Mouse (Mus musculus) CH12.LX (cell line): Measurements from ENCODE around the gene Anapc15-ps. TPM values are rescaled to one million over a fixed set of nuclear protein-coding genes. Genes with fewer than 3 reads are reported as not detected.

Experiments used
- DNase-seq: peaks from one replicate; pipeline ENCODE4 v3.0.0-alpha.2; 2013; ENCODE audit errors: extremely low read depth
- H3K27ac ChIP-seq: 2 replicates; pipeline ENCODE4 v1.5.1; 2012; ENCODE audit warnings: low read depth, mild to moderate bottlenecking, control low read depth, moderate library complexity; ENCODE audit not compliant: insufficient read depth
- H3K27me3 ChIP-seq: replicated peaks from 2 replicates; pipeline ENCODE3; 2012; ENCODE audit warnings: inconsistent platforms
- H3K36me3 ChIP-seq, 2 experiments: replicated peaks in 1 of 2; 2 replicates each; pipeline versions ENCODE3 to v1.6.1; 2012; ENCODE audit warnings: inconsistent platforms in 1 of 2, low read length in 1 of 2, mild to moderate bottlenecking in 1 of 2, mixed read lengths in 1 of 2, moderate library complexity in 1 of 2; ENCODE audit not compliant: control insufficient read depth in 1 of 2, insufficient read depth in 1 of 2
- H3K4me1 ChIP-seq, 2 experiments: 2 replicates each; pipeline ENCODE4 v1.6.1; 2012; ENCODE audit warnings: inconsistent platforms in 1 of 2, moderate library complexity in 1 of 2; ENCODE audit not compliant: insufficient read depth in 2 of 2, control insufficient read depth in 1 of 2
- H3K4me2 ChIP-seq: 2 replicates; pipeline ENCODE4 v1.6.1; 2012; ENCODE audit warnings: low read depth, mild to moderate bottlenecking, control low read depth; ENCODE audit not compliant: poor library complexity, insufficient read depth, severe bottlenecking
- H3K4me3 ChIP-seq, 3 experiments: fragments of 150-350 bp in 1 of 3; sonication (generic) in 1 of 3; replicated peaks in 1 of 3; 2 replicates each; pipeline versions ENCODE3 to v1.5.1; 2011 to 2012; ENCODE audit warnings: low read depth in 2 of 3, low read length in 2 of 3, mild to moderate bottlenecking in 2 of 3, moderate library complexity in 2 of 3, control low read depth in 1 of 3, improper control_type of control experiment in 1 of 3, inconsistent platforms in 1 of 3, mixed read lengths in 1 of 3; ENCODE audit not compliant: poor library complexity in 1 of 3
- H3K79me2 ChIP-seq: replicated peaks from 2 replicates; pipeline ENCODE4 v1.6.1; 2012; ENCODE audit warnings: mild to moderate bottlenecking, moderate library complexity; ENCODE audit not compliant: control insufficient read depth, poor library complexity, insufficient read depth, severe bottlenecking; ENCODE audit errors: extremely low read depth
- H3K9ac ChIP-seq: 2 replicates; pipeline ENCODE4 v1.6.1; 2012; ENCODE audit warnings: low read depth, mild to moderate bottlenecking, control low read depth, moderate library complexity; ENCODE audit not compliant: insufficient read depth
- H3K9me3 ChIP-seq: replicated peaks from 2 replicates; pipeline ENCODE3; 2012; ENCODE audit warnings: low read length, inconsistent platforms, mixed read lengths
- BHLHE40 ChIP-seq: IDR thresholded peaks from 2 replicates; pipeline ENCODE4 v1.6.1; 2011; ENCODE audit warnings: mild to moderate bottlenecking, low read depth, low read length, improper control_type of control experiment
- CHD2 ChIP-seq: IDR thresholded peaks from 2 replicates; pipeline ENCODE4 v1.6.1; 2011; ENCODE audit warnings: low read length, improper control_type of control experiment
- E2F4 ChIP-seq: IDR thresholded peaks from 2 replicates; pipeline ENCODE4 v1.6.1; 2011; ENCODE audit warnings: low read depth, low read length, improper control_type of control experiment; ENCODE audit not compliant: insufficient replicate concordance
- ELF1 ChIP-seq: IDR thresholded peaks from 2 replicates; pipeline ENCODE4 v1.6.1; 2014; ENCODE audit warnings: low read depth, mild to moderate bottlenecking, inconsistent platforms, low read length, improper control_type of control experiment
- ETS1 ChIP-seq: conservative IDR thresholded peaks from 2 replicates; pipeline ENCODE4 v1.6.1; 2012; ENCODE audit warnings: low read depth, mild to moderate bottlenecking, inconsistent platforms, low read length, improper control_type of control experiment, moderate library complexity
- GABPA ChIP-seq: IDR thresholded peaks from 2 replicates; pipeline ENCODE4 v1.6.1; 2012; ENCODE audit warnings: low read depth, low read length, improper control_type of control experiment, inconsistent platforms; ENCODE audit not compliant: insufficient replicate concordance
- JUN ChIP-seq: IDR thresholded peaks from 2 replicates; pipeline ENCODE4 v1.6.1; 2011; ENCODE audit warnings: low read depth, mild to moderate bottlenecking, low read length, improper control_type of control experiment, moderate library complexity; ENCODE audit not compliant: insufficient read depth
- KAT2A ChIP-seq: IDR thresholded peaks from 2 replicates; pipeline ENCODE4 v1.6.1; 2012; ENCODE audit warnings: low read length, improper control_type of control experiment, inconsistent platforms; ENCODE audit not compliant: insufficient replicate concordance
- MAFK ChIP-seq: IDR thresholded peaks from 2 replicates; pipeline ENCODE4 v1.6.1; 2011; ENCODE audit warnings: low read length, improper control_type of control experiment; ENCODE audit not compliant: insufficient replicate concordance
- MEF2A ChIP-seq: IDR thresholded peaks from 2 replicates; pipeline ENCODE4 v1.6.1; 2014; ENCODE audit warnings: low read depth, mild to moderate bottlenecking, inconsistent platforms, low read length, improper control_type of control experiment, borderline replicate concordance
- MXI1 ChIP-seq: IDR thresholded peaks from 2 replicates; pipeline ENCODE4 v1.6.1; 2011; ENCODE audit warnings: mild to moderate bottlenecking, low read depth, low read length, improper control_type of control experiment
- MYC ChIP-seq: IDR thresholded peaks from 2 replicates; pipeline ENCODE4 v1.6.1; 2011; ENCODE audit warnings: low read depth, mild to moderate bottlenecking, improper control_type of control experiment, low read length
- NELFE ChIP-seq: IDR thresholded peaks from 2 replicates; pipeline ENCODE4 v1.6.1; 2011; ENCODE audit warnings: low read depth, low read length, improper control_type of control experiment
- NRF1 ChIP-seq: IDR thresholded peaks from 2 replicates; pipeline ENCODE4 v1.6.1; 2014; ENCODE audit warnings: low read depth, mild to moderate bottlenecking, inconsistent platforms, low read length, improper control_type of control experiment, moderate library complexity
- POLR2AphosphoS2 ChIP-seq: IDR thresholded peaks from 2 replicates; pipeline ENCODE4 v1.6.1; 2011; ENCODE audit warnings: low read depth, low read length, improper control_type of control experiment
- RAD21 ChIP-seq: IDR thresholded peaks from 2 replicates; pipeline ENCODE4 v1.6.1; 2011; ENCODE audit warnings: low read depth, mild to moderate bottlenecking, low read length, improper control_type of control experiment, moderate library complexity
- SMC3 ChIP-seq: IDR thresholded peaks from 2 replicates; pipeline ENCODE4 v1.6.1; 2011; ENCODE audit warnings: low read depth, low read length, improper control_type of control experiment
- TCF12 ChIP-seq: IDR thresholded peaks from 2 replicates; pipeline ENCODE4 v1.6.1; 2014; ENCODE audit warnings: low read depth, mild to moderate bottlenecking, inconsistent platforms, low read length, improper control_type of control experiment
- UBTF ChIP-seq: IDR thresholded peaks from 2 replicates; pipeline ENCODE4 v1.6.1; 2012; ENCODE audit warnings: low read depth, mild to moderate bottlenecking, inconsistent platforms, low read length, improper control_type of control experiment, moderate library complexity
- USF1 ChIP-seq: IDR thresholded peaks from 2 replicates; pipeline ENCODE4 v1.6.1; 2014; ENCODE audit warnings: low read depth, mild to moderate bottlenecking, inconsistent platforms, low read length, improper control_type of control experiment
- USF2 ChIP-seq: conservative IDR thresholded peaks from 2 replicates; pipeline ENCODE4 v1.6.1; 2011; ENCODE audit warnings: low read depth, low read length, improper control_type of control experiment
- ZKSCAN1 ChIP-seq: IDR thresholded peaks from 2 replicates; pipeline ENCODE4 v1.6.1; 2012; ENCODE audit warnings: low read depth, inconsistent platforms, low read length, improper control_type of control experiment, borderline replicate concordance
- ZNF384 ChIP-seq: IDR thresholded peaks from 2 replicates; pipeline ENCODE4 v1.6.1; 2012; ENCODE audit warnings: low read depth, low read length, improper control_type of control experiment, inconsistent platforms
- dilution Hi-C: fragments of 300-500 bp; cut with MboI; formaldehyde crosslinking; loops from 2 replicates; pipeline ENCODE4 v1.14.3; 2020; ENCODE audit warnings: low sequenced_read_pairs; ENCODE audit not compliant: extremely low pct_unique_long_range_greater_than_20kb, extremely low pct_ligation_motif_present
- in situ Hi-C: fragments of 300-500 bp; cut with MboI; formaldehyde crosslinking; loops from 3 replicates; pipeline ENCODE4 v1.14.3; 2019; ENCODE audit warnings: low sequenced_read_pairs, low pct_ligation_motif_present, low pct_unique_long_range_greater_than_20kb, mixed read lengths
- polyA plus RNA-seq: library from polyadenylated mRNA; unstranded; fragments of >175 nt; gene quantifications from 2 replicates; pipeline ENCODE4 v1.2.1, GENCODE M21; 2012; ENCODE audit warnings: low read depth; ENCODE audit not compliant: insufficient read length
- total RNA-seq, 2 experiments: library from RNA; depleted of rRNA; stranded (reverse); fragments of 300-350 nt in 1 of 2; fragments of >200 nt in 1 of 2; gene quantifications; 2 replicates each; pipeline ENCODE4 v1.2.3; 2012 to 2014

Gene Anapc15-ps
- total and polyA plus RNA-seq, 3 experiments = 2.8 TPM; not detected in 2

GRCm38 (mm10) chr10:95703730-95704129 lies 30.5 kb upstream of the Anapc15-ps start:
- H3K27ac ChIP-seq = no peak overlapping the region
- no peak for TF ChIP-seq NELFE
- TF ChIP-seq RAD21 = no peak
- H3K9ac ChIP-seq = no peak overlapping the region
- H3K4me2 ChIP-seq = no peak overlapping the region
- H3K27me3 ChIP-seq = no peaks in the 10 kb centered on the region
- H3K79me2 ChIP-seq = no peaks in the 10 kb centered on the region
- dilution Hi-C loops = no loop called here
- no peak for DNase-seq
- in situ Hi-C loops = no loop called here
- 0 out of 4 replicates have a peak, but pooled peaks cover 0 to 2% of the 10 kb centered on the region in 2 experiments for H3K4me1 ChIP-seq
- no peak overlapping the region for H3K4me3 ChIP-seq
- H3K36me3 ChIP-seq = no peaks in the 10 kb centered on the region
- H3K9me3 ChIP-seq = no peaks in the 10 kb centered on the region

- DNase-seq = no peak
- TF ChIP-seq TCF12 (no peak), JUN (no peak), MXI1 (no peak), POLR2AphosphoS2 (no peak), SMC3 (no peak), ZKSCAN1 (no peak), USF1 (no peak), ZNF384 (no peak), RAD21 (no peak), ETS1 (no peak), KAT2A (no peak)
- Histone ChIP-seq H3K4me1 (0 out of 4 replicates have a peak, but pooled peaks cover 0 to 2% of the 10 kb centered on the region in 2 experiments), H3K79me2 (no peaks in the 10 kb centered on the region), H3K9me3 (no peaks in the 10 kb centered on the region), H3K4me3 (no peak overlapping the region), H3K27ac (no peak overlapping the region), H3K36me3 (no peaks in the 10 kb centered on the region), H3K4me2 (no peak overlapping the region), H3K27me3 (no peaks in the 10 kb centered on the region), H3K9ac (no peak overlapping the region)
- in situ Hi-C loops = no loop called here
- dilution Hi-C loops = no loop called here
Measured at GRCm38 (mm10) chr10:95700422-95700821, 27.2 kb upstream of the Anapc15-ps start.

- Histone ChIP-seq H3K79me2 (no peaks in the 10 kb centered on the region), H3K36me3 (no peaks in the 10 kb centered on the region), H3K27me3 (no peaks in the 10 kb centered on the region), H3K4me1 (0 out of 4 replicates have a peak, but pooled peaks cover 0 to 2% of the 10 kb centered on the region in 2 experiments), H3K9ac (no peak overlapping the region), H3K27ac (no peak overlapping the region), H3K4me2 (no peak overlapping the region), H3K9me3 (no peaks in the 10 kb centered on the region), H3K4me3 (no peak overlapping the region)
- TF ChIP-seq BHLHE40 (no peak), TCF12 (no peak), ZNF384 (no peak), MEF2A (no peak), POLR2AphosphoS2 (no peak), USF1 (no peak), UBTF (no peak), MYC (no peak), E2F4 (no peak), NRF1 (no peak), GABPA (no peak), MAFK (no peak), ELF1 (no peak), CHD2 (no peak), USF2 (no peak)
- DNase-seq = no peak
- dilution Hi-C loops (no loop called here), in situ Hi-C loops (no loop called here)
Measured at GRCm38 (mm10) chr10:95698920-95699714, 25.9 kb upstream of the Anapc15-ps start.
